Mouse (Mus musculus) Patski (cell line): ENCODE measurements at regions not wholly inside any gene's neighbourhood (a gene's known extent, or its start where the extent isn't known, plus 50 kb on each side); places are given as distances from the start of the nearest gene placed in this dataset.

Source experiments
- ATAC-seq: fragments of 100-300 bp; one replicate; pipeline ENCODE4 v1.8.0; 2021
- CTCF ChIA-PET: fragments of 350-600 bp; sonication (Branson Sonifier 250); formaldehyde crosslinking; loops from one replicate; lab custom pipeline; 2022; ENCODE audit warnings: inconsistent platforms; lab: Charles Lee
- POLR2A ChIA-PET: fragments of 350-600 bp; sonication (Branson Sonifier 250); formaldehyde crosslinking; loops from one replicate; lab custom pipeline; 2022; ENCODE audit warnings: antibody characterized with exemption, inconsistent platforms; lab: Charles Lee
- DNase-seq: peaks from one replicate; pipeline ENCODE4 v3.0.0-alpha.2; 2011; ENCODE audit warnings: low read depth, low spot score
- H3K27me3 ChIP-seq: fragments of 371-371 bp; one replicate; pipeline ENCODE4 v1.5.1; 2021
- CTCF ChIP-seq: fragments of 100-300 bp; IDR thresholded peaks from one replicate; pipeline ENCODE4 v1.5.1; 2021
- in situ Hi-C: fragments of 300-500 bp; cut with MboI; formaldehyde crosslinking; loops from 3 replicates; pipeline ENCODE4 v1.11.1; 2018; ENCODE audit warnings: low pct_unique_long_range_greater_than_20kb, mixed read lengths

DNA sequence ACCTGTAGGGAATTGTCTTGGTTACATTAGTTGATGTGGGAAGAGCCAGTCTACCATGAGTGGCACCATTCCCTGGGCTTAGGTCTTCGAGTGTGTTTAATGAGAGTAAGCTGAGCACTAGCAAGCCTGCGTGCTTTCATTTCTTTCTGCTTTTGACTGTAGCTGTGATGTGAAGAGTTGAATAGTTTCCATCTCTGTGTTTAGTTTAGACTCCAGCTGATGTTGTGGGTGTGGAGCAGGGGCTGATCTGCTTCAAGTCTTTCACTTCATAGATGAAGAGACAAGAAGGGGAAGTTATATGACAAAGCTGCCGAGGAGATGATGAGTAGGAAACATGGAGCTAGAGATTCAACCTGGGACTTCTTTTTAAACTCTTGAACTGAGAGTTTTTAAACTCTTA lies 446.0 kb downstream of the Slc4a3 start:
- DNase-seq (no peak), ATAC-seq (no peak)
- POLR2A ChIA-PET: no interaction called here
- no peaks in the 10 kb centered on the region for H3K27me3 ChIP-seq
- CTCF ChIA-PET: interaction anchor here (1.6 kb wide), 1 partner anchor 14 kb away, joined by 4 read pairs; no protein-coding TSS in a partner anchor
- no peak for TF ChIP-seq CTCF
- in situ Hi-C loops: no loop called here

DNA sequence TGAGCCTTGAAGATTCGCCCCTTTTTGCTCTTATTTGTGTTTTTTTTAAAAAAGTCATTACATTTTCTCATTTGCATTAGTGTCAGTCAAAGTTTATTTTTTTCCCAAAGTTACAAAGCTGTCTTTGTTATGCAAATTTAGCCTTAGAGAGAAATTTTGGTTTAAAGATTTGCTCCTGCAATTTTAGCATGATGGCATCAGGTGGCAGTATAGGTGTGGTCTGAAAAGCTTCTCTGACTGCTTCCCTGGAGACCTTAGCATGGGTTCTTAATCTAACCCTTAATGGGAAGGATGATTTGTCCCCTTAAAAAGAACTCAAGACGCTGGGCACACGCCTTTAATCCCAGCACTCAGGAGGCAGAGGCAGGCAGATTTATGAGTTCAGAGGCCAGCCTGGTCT lies 451.2 kb downstream of the Slc4a3 start:
- in situ Hi-C loops: no loop called here
- CTCF ChIA-PET: no interaction called here

GRCm38 (mm10) chr1:76001124-76001523 lies 455.1 kb downstream of the Slc4a3 start:
- DNase-seq: no peak

More for the DNA sequence above, 451.2 kb downstream of the Slc4a3 start:
- no peaks in the 10 kb centered on the region for H3K27me3 ChIP-seq
- POLR2A ChIA-PET: no interaction called here
- no peak for DNase-seq
- TF ChIP-seq CTCF: no peak
- ATAC-seq: no peak

DNA sequence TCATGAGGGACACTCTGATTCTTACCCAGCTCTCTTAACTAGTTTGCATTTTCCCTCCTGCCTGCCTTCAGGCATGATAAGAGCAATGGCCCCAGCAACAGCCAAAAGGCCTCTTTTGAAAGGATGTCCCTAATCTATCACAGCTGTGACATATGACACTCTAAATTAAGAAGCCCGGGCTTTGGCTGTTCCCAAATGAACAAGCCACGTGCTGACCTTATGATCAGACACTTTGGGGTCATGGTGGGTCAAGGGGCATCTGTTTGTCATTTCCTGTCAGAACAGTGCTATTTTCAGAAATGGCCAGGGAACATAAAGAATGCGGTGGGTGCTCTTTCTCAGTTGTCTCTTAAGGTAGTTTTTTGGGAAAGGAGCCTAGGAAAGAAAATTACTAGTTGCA lies 463.5 kb downstream of the Slc4a3 start:
- ChIA-PET CTCF (no interaction called here), POLR2A (no interaction called here)
- DNase-seq: no peak
- TF ChIP-seq CTCF: no peak
- ATAC-seq: no peak
- H3K27me3 ChIP-seq: no peaks in the 10 kb centered on the region
- in situ Hi-C loops: no loop called here

More at GRCm38 (mm10) chr1:76001124-76001523, 455.1 kb downstream of the Slc4a3 start:
- no peaks in the 10 kb centered on the region for H3K27me3 ChIP-seq
- in situ Hi-C loops: no loop called here
- no peak for ATAC-seq
- ChIA-PET POLR2A (no interaction called here), CTCF (no interaction called here)
- no peak for TF ChIP-seq CTCF

DNA sequence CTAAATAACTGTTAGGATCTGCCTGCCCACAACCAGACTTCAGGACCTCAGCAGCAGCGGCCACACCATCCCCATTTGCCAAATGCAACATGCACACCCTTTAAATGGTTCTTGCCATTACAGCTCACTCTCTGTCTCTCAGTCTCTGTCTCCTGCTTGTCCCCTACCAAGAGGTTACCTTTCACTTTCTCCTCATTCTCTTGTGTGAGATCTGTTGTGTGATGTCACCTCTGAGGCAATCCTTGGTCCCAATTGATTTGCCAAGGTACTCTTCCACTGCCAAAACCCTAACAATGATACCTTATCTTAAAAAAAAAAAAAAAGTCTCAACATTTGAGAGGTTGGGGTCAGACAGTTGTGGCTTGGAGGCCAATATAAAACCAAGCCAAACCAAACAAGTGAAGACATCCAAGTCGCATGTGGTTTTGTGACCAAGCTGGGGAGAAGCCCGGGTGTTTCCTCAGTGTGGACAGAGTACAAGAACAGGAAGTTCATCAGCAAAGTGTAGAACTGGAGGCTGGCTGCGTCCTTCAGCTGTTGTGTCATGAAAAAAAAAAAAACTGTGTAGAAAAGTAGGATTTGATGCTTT lies 464.2 kb downstream of the Slc4a3 start:
- no peak for DNase-seq
- no peak for TF ChIP-seq CTCF
- CTCF ChIA-PET: no interaction called here
- POLR2A ChIA-PET: no interaction called here
- H3K27me3 ChIP-seq: no peaks in the 10 kb centered on the region
- ATAC-seq: no peak
- in situ Hi-C loops: no loop called here

GRCm38 (mm10) chr1:76018588-76018987 lies 472.5 kb downstream of the Slc4a3 start:
- TF ChIP-seq CTCF: no peak
- in situ Hi-C loops: no loop called here
- CTCF ChIA-PET: no interaction called here
- POLR2A ChIA-PET: no interaction called here
- ATAC-seq: no peak
- H3K27me3 ChIP-seq: no peaks in the 10 kb centered on the region
- DNase-seq: no peak

DNA sequence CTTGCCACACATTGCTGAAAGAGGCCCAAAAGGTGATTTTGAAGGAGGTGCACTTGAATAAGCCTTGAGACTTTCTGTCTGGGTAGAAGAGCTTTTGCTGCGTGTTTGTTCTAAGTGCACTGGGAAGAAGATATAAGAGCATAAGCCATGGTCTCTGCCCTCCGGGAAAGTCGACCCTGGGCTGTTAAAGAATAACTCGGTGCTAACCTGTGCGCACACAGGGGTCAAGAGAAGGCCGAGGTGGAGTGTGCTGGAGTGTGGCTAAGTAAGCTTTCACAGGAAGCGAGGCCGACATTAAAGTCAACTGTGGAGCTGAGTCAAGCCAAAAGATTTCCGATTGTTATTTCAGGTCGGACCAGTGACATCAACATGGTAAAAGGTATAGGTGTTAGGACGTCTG lies 473.0 kb downstream of the Slc4a3 start:
- TF ChIP-seq CTCF: no peak
- ATAC-seq: peak; percentile 17
- no peaks in the 10 kb centered on the region for H3K27me3 ChIP-seq
- CTCF ChIA-PET: no interaction called here
- in situ Hi-C loops: no loop called here
- POLR2A ChIA-PET: no interaction called here
- no peak for DNase-seq

- ATAC-seq (no peak), DNase-seq (no peak)
- POLR2A ChIA-PET: no interaction called here
- in situ Hi-C loops: no loop called here
- H3K27me3 ChIP-seq: no peaks in the 10 kb centered on the region
- CTCF ChIA-PET: no interaction called here
- no peak for TF ChIP-seq CTCF
Observed at GRCm38 (mm10) chr1:76024650-76025049, 478.6 kb downstream of the Slc4a3 start.

- in situ Hi-C loops: no loop called here
- H3K27me3 ChIP-seq: no peaks in the 10 kb centered on the region
- DNase-seq (no peak), ATAC-seq (no peak)
- ChIA-PET POLR2A (no interaction called here), CTCF (no interaction called here)
- TF ChIP-seq CTCF: no peak
Observed at GRCm38 (mm10) chr1:76025389-76025788, 479.3 kb downstream of the Slc4a3 start.

DNA sequence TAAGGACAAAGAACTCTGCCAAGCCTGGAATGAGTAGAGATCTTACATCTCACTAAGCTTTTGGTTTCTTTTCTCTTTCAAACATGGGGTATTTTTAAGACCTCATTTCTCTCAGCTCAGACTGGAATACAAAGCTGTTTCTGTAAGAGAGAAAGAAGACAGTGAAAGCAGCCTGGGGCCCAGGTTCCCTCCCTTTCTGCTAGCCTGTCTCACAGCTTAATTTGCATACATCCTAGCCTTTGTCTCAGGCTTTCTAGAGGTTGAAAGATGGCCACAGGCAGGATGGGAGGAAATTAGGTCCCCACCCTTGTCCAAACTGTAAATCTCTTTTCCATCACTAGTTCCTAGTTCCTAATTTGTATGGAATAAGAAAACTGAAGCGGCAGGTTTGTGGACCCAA lies 483.0 kb downstream of the Slc4a3 start:
- no peaks in the 10 kb centered on the region for H3K27me3 ChIP-seq
- no peak for TF ChIP-seq CTCF
- ChIA-PET POLR2A (no interaction called here), CTCF (no interaction called here)
- no peak for DNase-seq
- in situ Hi-C loops: no loop called here
- ATAC-seq: no peak

- no peak for ATAC-seq
- ChIA-PET CTCF (no interaction called here), POLR2A (no interaction called here)
- TF ChIP-seq CTCF: no peak
- no peaks in the 10 kb centered on the region for H3K27me3 ChIP-seq
- in situ Hi-C loops: no loop called here
- no peak for DNase-seq
Observed at GRCm38 (mm10) chr1:76031171-76031922, 485.3 kb downstream of the Slc4a3 start.
